Mouse (Mus musculus) forebrain, embryonic 11.5 days (tissue): ENCODE data around the gene Enox1. TPM values are rescaled to one million over a fixed set of nuclear protein-coding genes. Genes with fewer than 3 reads are reported as not detected.

Source experiments
- ATAC-seq: fragments of 200-750 bp; cut with Nextera tagmentation; replicated peaks from 2 replicates; pipeline ENCODE4 v1.8.0; 2017; ENCODE audit warnings: moderate TSS enrichment; ENCODE audit not compliant: low FRiP score
- DNase-seq: peaks from one replicate; pipeline ENCODE4 v3.0.0-alpha.2; 2017; ENCODE audit warnings: low spot score
- H3K27ac ChIP-seq: fragments of 300-500 bp; sonication (generic); 2 replicates; pipeline ENCODE4 v1.5.1; 2014; ENCODE audit warnings: low read depth, low read length
- H3K27me3 ChIP-seq: fragments of 300-500 bp; sonication (generic); 2 replicates; pipeline ENCODE4 v1.6.1; 2014; ENCODE audit warnings: mild to moderate bottlenecking, low read length, mixed read lengths; ENCODE audit not compliant: control insufficient read depth, insufficient read depth
- H3K36me3 ChIP-seq: fragments of 300-500 bp; sonication (generic); 2 replicates; pipeline ENCODE4 v1.6.1; 2014; ENCODE audit warnings: mild to moderate bottlenecking, low read length, moderate library complexity, mixed read lengths; ENCODE audit not compliant: control insufficient read depth, insufficient read depth
- H3K4me1 ChIP-seq: fragments of 300-500 bp; sonication (generic); replicated peaks from 2 replicates; pipeline ENCODE4 v1.6.1; 2014; ENCODE audit warnings: low read length, mixed read lengths; ENCODE audit not compliant: control insufficient read depth, insufficient read depth
- H3K4me2 ChIP-seq: fragments of 300-500 bp; sonication (generic); 2 replicates; pipeline ENCODE4 v1.6.1; 2014; ENCODE audit warnings: low read depth, mild to moderate bottlenecking, low read length, moderate library complexity, mixed read lengths; ENCODE audit not compliant: severe bottlenecking
- H3K4me3 ChIP-seq: fragments of 300-500 bp; sonication (generic); 2 replicates; pipeline ENCODE4 v1.5.1; 2014; ENCODE audit warnings: low read depth, low read length
- H3K9ac ChIP-seq: fragments of 300-500 bp; sonication (generic); 2 replicates; pipeline ENCODE4 v1.6.1; 2014; ENCODE audit warnings: low read length
- H3K9me3 ChIP-seq: fragments of 300-500 bp; sonication (generic); 2 replicates; pipeline ENCODE4 v1.6.1; 2016; ENCODE audit warnings: low read length, mixed read lengths; ENCODE audit not compliant: control insufficient read depth
- WGBS: fragments of 180-500 bp; shearing (Covaris S2); extraction: QIAGEN DNeasy Blood & Tissue Kit; methylation state at CpG from one replicate; pipeline ENCODE4 v1.1.7; 2014; 5-methylcytosine and 5-hydroxymethylcytosine counted together
- polyA plus RNA-seq: library from polyadenylated mRNA; unstranded; fragments of >200 nt; fragmentation: Nextera tagmentation; extraction: Ambion mirVana; gene quantifications from 2 replicates; pipeline ENCODE4 v1.2.1, GENCODE M21; 2014

The Enox1 gene
- polyA plus RNA-seq, 1 experiment from 2014 or later: 22.6 TPM

- Histone ChIP-seq H3K9ac (no peak overlapping the region), H3K36me3 (no peaks in the 10 kb centered on the region), H3K27ac (no peak overlapping the region), H3K9me3 (no peaks in the 10 kb centered on the region), H3K4me2 (no peak overlapping the region), H3K27me3 (no peaks in the 10 kb centered on the region), H3K4me3 (no peak overlapping the region), H3K4me1 (peaks cover 10% of the 10 kb centered on the region; the same call in 1 of the 2 replicates)
- ATAC-seq: no peak
- DNase-seq: no peak
- 53% methylated on average over 7 of the region's 7 CpGs for WGBS
These were observed 421.8 kb downstream of the Enox1 start for GRCm38 (mm10) chr14:77578355-77578754.

GRCm38 (mm10) chr14:77580106-77580936 is 423.8 kb downstream of the Enox1 start:
- ATAC-seq (no peak), DNase-seq (no peak)
- WGBS: 70% methylated on average over 14 of the region's 14 CpGs
- Histone ChIP-seq H3K9ac (no peak overlapping the region), H3K36me3 (no peaks in the 10 kb centered on the region), H3K9me3 (no peaks in the 10 kb centered on the region), H3K4me2 (no peak overlapping the region), H3K4me1 (peaks cover 10% of the 10 kb centered on the region; the same call in 1 of the 2 replicates), H3K27me3 (no peaks in the 10 kb centered on the region), H3K27ac (no peak overlapping the region), H3K4me3 (no peak overlapping the region)

GRCm38 (mm10) chr14:77580937-77581270 is 424.3 kb downstream of the Enox1 start:
- Histone ChIP-seq H3K9ac (no peak overlapping the region), H3K9me3 (no peaks in the 10 kb centered on the region), H3K27ac (no peak overlapping the region), H3K36me3 (no peaks in the 10 kb centered on the region), H3K4me1 (peaks cover 10% of the 10 kb centered on the region; the same call in 1 of the 2 replicates), H3K4me2 (no peak overlapping the region), H3K27me3 (no peaks in the 10 kb centered on the region), H3K4me3 (no peak overlapping the region)
- no peak for ATAC-seq
- DNase-seq: no peak
- WGBS: 48% methylated on average over 5 of the region's 5 CpGs

- H3K4me3 ChIP-seq: no peak overlapping the region
- no peaks in the 10 kb centered on the region for H3K27me3 ChIP-seq
- no peak overlapping the region for H3K9ac ChIP-seq
- DNase-seq (no peak), ATAC-seq (no peak)
- peaks cover 10% of the 10 kb centered on the region; the same call in 1 of the 2 replicates for H3K4me1 ChIP-seq
- H3K36me3 ChIP-seq: no peaks in the 10 kb centered on the region
- no peaks in the 10 kb centered on the region for H3K9me3 ChIP-seq
- no peak overlapping the region for H3K27ac ChIP-seq
- H3K4me2 ChIP-seq: no peak overlapping the region
- 60% methylated on average over 6 of the region's 6 CpGs for WGBS
These were observed 425.1 kb downstream of the Enox1 start for GRCm38 (mm10) chr14:77581616-77582015.

DNA sequence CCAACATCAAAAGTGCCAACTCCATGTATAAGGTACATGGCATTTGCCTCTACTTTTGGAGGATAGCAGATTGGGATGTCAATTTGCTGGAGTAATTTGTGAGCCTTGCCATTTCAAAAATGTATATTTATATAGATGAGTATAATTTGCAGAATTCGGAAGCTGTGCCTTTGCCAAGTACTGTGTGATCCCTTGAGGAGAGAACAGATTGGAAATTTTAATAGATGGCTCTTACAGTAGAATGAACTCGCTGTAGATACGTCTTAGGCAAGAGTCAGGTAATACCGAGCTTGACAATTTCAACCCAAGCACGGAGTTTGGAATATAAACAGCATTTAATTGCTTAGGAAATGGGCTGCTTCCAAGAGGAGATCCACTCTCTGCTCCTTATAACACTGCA is 427.9 kb downstream of the Enox1 start:
- Histone ChIP-seq H3K27me3 (no peaks in the 10 kb centered on the region), H3K4me1 (peaks cover 7% of the 10 kb centered on the region; the same call in 1 of the 2 replicates), H3K9me3 (no peaks in the 10 kb centered on the region), H3K4me2 (no peak overlapping the region), H3K27ac (no peak overlapping the region), H3K9ac (no peak overlapping the region), H3K36me3 (no peaks in the 10 kb centered on the region), H3K4me3 (no peak overlapping the region)
- DNase-seq: no peak
- WGBS: 94% methylated on average over 5 of the region's 5 CpGs
- no peak for ATAC-seq

DNA sequence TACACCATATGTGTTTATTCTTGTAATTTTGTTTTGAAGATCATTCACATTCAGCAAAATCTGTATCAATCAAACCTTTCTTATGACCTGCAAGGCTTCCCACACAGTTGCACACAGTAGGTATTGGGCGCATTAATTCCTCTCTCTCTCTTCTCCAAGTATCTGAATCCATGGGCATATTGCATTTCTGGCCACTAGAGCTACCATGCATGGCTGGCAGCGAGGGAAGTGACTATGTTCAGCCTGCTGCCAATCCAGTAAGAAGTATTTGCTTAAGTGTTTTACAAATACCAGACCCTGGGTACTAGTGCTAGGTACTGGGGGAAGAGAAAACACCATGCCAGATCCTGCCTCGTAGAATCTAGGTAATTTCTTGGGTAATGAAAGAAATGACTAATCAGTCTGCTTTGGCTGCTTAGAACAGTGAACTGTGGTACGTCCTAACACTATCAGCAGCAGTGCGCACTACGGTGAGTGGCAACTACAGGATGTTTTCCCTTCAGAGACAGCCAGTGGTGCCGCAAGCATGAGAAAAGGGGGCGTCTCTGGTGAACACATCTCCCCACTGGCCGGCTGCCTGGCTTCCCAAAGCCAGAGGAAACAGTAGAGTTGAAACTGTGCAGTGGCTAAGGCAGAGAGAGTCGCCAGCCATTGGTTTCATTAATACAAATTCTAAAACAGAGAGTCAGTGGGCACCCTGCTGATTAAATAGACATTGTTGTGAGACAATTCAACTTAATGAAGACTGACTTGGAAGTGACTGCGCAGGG is 428.7 kb downstream of the Enox1 start:
- 66% methylated on average over 11 of the region's 11 CpGs for WGBS
- Histone ChIP-seq H3K9me3 (no peaks in the 10 kb centered on the region), H3K4me1 (peaks cover 7% of the 10 kb centered on the region; the same call in 1 of the 2 replicates), H3K9ac (no peak overlapping the region), H3K4me3 (no peak overlapping the region), H3K27me3 (no peaks in the 10 kb centered on the region), H3K4me2 (no peak overlapping the region), H3K36me3 (no peaks in the 10 kb centered on the region), H3K27ac (no peak overlapping the region)
- ATAC-seq (no peak), DNase-seq (no peak)

GRCm38 (mm10) chr14:77586033-77586432 is 429.5 kb downstream of the Enox1 start:
- no peak overlapping the region for H3K4me2 ChIP-seq
- H3K9ac ChIP-seq: no peak overlapping the region
- WGBS: 78% methylated on average over 5 of the region's 5 CpGs
- no peaks in the 10 kb centered on the region for H3K9me3 ChIP-seq
- H3K4me3 ChIP-seq: no peak overlapping the region
- no peak for DNase-seq
- H3K27ac ChIP-seq: no peak overlapping the region
- peaks cover 6% of the 10 kb centered on the region; the same call in 1 of the 2 replicates for H3K4me1 ChIP-seq
- H3K27me3 ChIP-seq: no peaks in the 10 kb centered on the region
- no peaks in the 10 kb centered on the region for H3K36me3 ChIP-seq
- ATAC-seq: no peak

GRCm38 (mm10) chr14:77587182-77587581 is 430.6 kb downstream of the Enox1 start:
- no peaks in the 10 kb centered on the region; the same call in 1 of the 2 replicates for H3K4me1 ChIP-seq
- no peaks in the 10 kb centered on the region for H3K9me3 ChIP-seq
- no peak overlapping the region for H3K4me3 ChIP-seq
- ATAC-seq (no peak), DNase-seq (no peak)
- H3K4me2 ChIP-seq: no peak overlapping the region
- no peaks in the 10 kb centered on the region for H3K27me3 ChIP-seq
- no peak overlapping the region for H3K9ac ChIP-seq
- no peaks in the 10 kb centered on the region for H3K36me3 ChIP-seq
- H3K27ac ChIP-seq: no peak overlapping the region
- 75% methylated on average over 5 of the region's 5 CpGs for WGBS
